Mouse (Mus musculus) splenic B cell, adult 2 months (primary cell): ENCODE data around the gene Sowaha.

Source experiments
- DNase-seq: peaks from one replicate; pipeline ENCODE4 v3.0.0-alpha.2; 2011; ENCODE audit warnings: low read depth, low spot score
- H3K27me3 ChIP-seq: 2 replicates; pipeline ENCODE4 v1.6.1; 2012; ENCODE audit warnings: mild to moderate bottlenecking, low read length, moderate library complexity, mixed read lengths; ENCODE audit not compliant: control insufficient read depth, poor library complexity, insufficient read depth, severe bottlenecking
- H3K36me3 ChIP-seq: 2 replicates; pipeline ENCODE4 v1.6.1; 2012; ENCODE audit warnings: mild to moderate bottlenecking, low read length, moderate library complexity, mixed read lengths; ENCODE audit not compliant: control insufficient read depth, poor library complexity, insufficient read depth, severe bottlenecking

The Sowaha gene

GRCm38 (mm10) chr11:53479783-53480301 lies at the start of gene Sowaha, which contains the start of gene Gm9945:
Gene Sowaha (minus strand): TSS chr11:53480274.
Gene Gm9945 (plus strand): TSS chr11:53480166.
- no peak for DNase-seq
- Histone ChIP-seq H3K36me3 (no peaks in the 10 kb centered on the region), H3K27me3 (no peaks in the 10 kb centered on the region; the same call in none of the 2 replicates)

GRCm38 (mm10) chr11:53529253-53529557 lies 49.1 kb upstream of the Sowaha start:
- no peak for DNase-seq
- H3K36me3 ChIP-seq: no peaks in the 10 kb centered on the region
- no peaks in the 10 kb centered on the region for H3K27me3 ChIP-seq

GRCm38 (mm10) chr11:53528397-53529252 lies 48.6 kb upstream of the Sowaha start:
- DNase-seq: no peak
- no peaks in the 10 kb centered on the region for H3K36me3 ChIP-seq
- H3K27me3 ChIP-seq: no peaks in the 10 kb centered on the region

- no peak for DNase-seq
- Histone ChIP-seq H3K36me3 (no peaks in the 10 kb centered on the region), H3K27me3 (no peaks in the 10 kb centered on the region)
Observed at GRCm38 (mm10) chr11:53525461-53525860, 45.4 kb upstream of the Sowaha start.

GRCm38 (mm10) chr11:53524905-53525304 lies 44.8 kb upstream of the Sowaha start:
- Histone ChIP-seq H3K36me3 (no peaks in the 10 kb centered on the region), H3K27me3 (no peaks in the 10 kb centered on the region)
- peak; percentile 11 for DNase-seq

- H3K36me3 ChIP-seq: no peaks in the 10 kb centered on the region
- H3K27me3 ChIP-seq: no peaks in the 10 kb centered on the region
- no peak for DNase-seq
Observed at GRCm38 (mm10) chr11:53523545-53524405, 43.7 kb upstream of the Sowaha start.

- no peaks in the 10 kb centered on the region for H3K27me3 ChIP-seq
- DNase-seq: no peak
- H3K36me3 ChIP-seq: no peaks in the 10 kb centered on the region
Observed at GRCm38 (mm10) chr11:53522930-53523329, 42.9 kb upstream of the Sowaha start.

- Histone ChIP-seq H3K27me3 (no peaks in the 10 kb centered on the region), H3K36me3 (no peaks in the 10 kb centered on the region)
- DNase-seq: no peak
Observed at GRCm38 (mm10) chr11:53522362-53522761, 42.3 kb upstream of the Sowaha start.

GRCm38 (mm10) chr11:53521821-53522131 lies 41.7 kb upstream of the Sowaha start:
- no peaks in the 10 kb centered on the region for H3K27me3 ChIP-seq
- DNase-seq: no peak
- no peaks in the 10 kb centered on the region for H3K36me3 ChIP-seq

GRCm38 (mm10) chr11:53521120-53521820 lies 41.2 kb upstream of the Sowaha start:
- Histone ChIP-seq H3K27me3 (no peaks in the 10 kb centered on the region), H3K36me3 (no peaks in the 10 kb centered on the region)
- DNase-seq: no peak

- no peak for DNase-seq
Observed at GRCm38 (mm10) chr11:53520122-53520978, 40.3 kb upstream of the Sowaha start.

GRCm38 (mm10) chr11:53519207-53520121 lies 39.4 kb upstream of the Sowaha start, which contains the start of gene Sept8:
Gene Sept8 (plus strand): TSS chr11:53519257.
- no peaks in the 10 kb centered on the region for H3K36me3 ChIP-seq
- H3K27me3 ChIP-seq: no peaks in the 10 kb centered on the region
- DNase-seq: peak; percentile 11

More at GRCm38 (mm10) chr11:53520122-53520978, 40.3 kb upstream of the Sowaha start:
- H3K36me3 ChIP-seq: no peaks in the 10 kb centered on the region
- H3K27me3 ChIP-seq: no peaks in the 10 kb centered on the region

GRCm38 (mm10) chr11:53518759-53519158 lies 38.7 kb upstream of the Sowaha start:
- H3K36me3 ChIP-seq: no peaks in the 10 kb centered on the region
- H3K27me3 ChIP-seq: no peaks in the 10 kb centered on the region
- no peak for DNase-seq
